Mouse (Mus musculus) cerebellum, postnatal 25 days (tissue): ENCODE results near the gene Gm3854.
"Not testable (repeated sequence)": the region's sequence is repeated elsewhere in the genome, so short reads cannot be mapped to it uniquely, and the experiment has no call there.

Experiments used
- DNase-seq, 2 experiments: peaks; one replicate each; pipeline ENCODE4 v3.0.0; 2021; ENCODE audit warnings: mixed read lengths in 2 of 2

Gene Gm3854

GRCm38 (mm10) chr7:6343501-6344071, at the start of gene Gm3854:
Gm3854 (plus strand) TSS chr7:6343759.
- DNase-seq, result peak; percentile 86 to 88

- DNase-seq, result not testable (repeated sequence)
These were observed 42.8 kb upstream of the Gm3854 start for GRCm38 (mm10) chr7:6300796-6301195.

DNA sequence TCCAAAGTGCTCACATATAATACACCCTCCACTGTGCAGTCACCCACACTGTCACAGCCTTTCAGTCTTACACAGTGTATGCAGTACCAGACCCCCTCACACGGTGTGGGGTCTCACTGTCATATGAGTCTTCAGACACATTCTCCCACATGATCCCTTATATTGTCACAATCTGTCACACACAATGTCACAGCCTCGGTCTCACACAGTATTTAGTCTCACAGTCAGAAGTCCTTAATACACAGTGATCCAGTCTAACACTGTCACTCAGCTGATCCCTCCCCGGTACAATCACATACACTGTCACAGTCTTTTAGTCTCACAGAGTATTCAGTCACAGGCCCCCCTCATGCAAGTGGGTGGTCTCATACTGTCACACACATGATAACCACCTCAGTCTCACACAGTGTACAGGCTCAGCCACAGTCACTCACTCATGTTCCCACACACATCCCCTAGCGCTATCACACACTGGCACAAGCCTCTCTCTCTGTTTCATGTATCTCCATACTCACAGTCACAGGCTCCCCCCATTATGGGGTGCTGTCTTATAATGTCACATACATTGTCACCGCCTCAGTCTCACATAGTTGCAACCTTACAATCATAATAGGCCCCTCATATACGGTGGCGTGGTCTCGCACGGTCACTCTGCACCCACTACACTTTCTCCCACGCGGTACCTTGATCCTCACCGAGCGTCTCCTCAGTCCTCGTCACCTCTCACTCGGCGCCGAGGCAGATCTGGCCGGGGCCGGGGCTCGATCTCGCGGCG, 12.9 kb upstream of the Gm3854 start:
- DNase-seq, result peak in 1 of 2 experiments; percentile 8

- DNase-seq, result peak; percentile 92 to 93
These were observed 12.2 kb upstream of the Gm3854 start, which contains the start of gene Zfp583 for GRCm38 (mm10) chr7:6331233-6331956. Zfp583 (minus strand) TSS chr7:6331285.

- no peak for DNase-seq
These were observed 3.7 kb upstream of the Gm3854 start for GRCm38 (mm10) chr7:6339865-6340264.

- DNase-seq, result no peak
These were observed 565 bp downstream of the Gm3854 start for GRCm38 (mm10) chr7:6344124-6344523.

DNA sequence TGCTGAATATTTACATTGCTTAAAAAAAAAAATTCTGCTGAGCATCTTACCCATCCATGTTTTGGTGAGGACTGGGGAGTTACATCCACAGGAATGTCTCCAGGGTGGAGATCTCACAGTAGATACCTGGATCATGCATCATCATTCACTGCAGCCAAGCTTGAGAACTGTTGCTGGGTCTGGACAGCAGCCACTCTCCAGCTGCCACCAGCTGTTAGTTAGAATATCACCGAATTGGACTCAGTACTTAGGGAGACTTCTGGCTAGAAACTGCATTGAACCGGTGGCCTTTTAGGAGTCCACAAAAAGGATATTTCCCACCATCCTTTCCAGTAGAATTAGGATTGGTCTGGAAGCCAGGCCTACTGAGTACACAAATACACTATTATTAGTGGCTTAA, 14.6 kb downstream of the Gm3854 start:
- DNase-seq, result no peak

DNA sequence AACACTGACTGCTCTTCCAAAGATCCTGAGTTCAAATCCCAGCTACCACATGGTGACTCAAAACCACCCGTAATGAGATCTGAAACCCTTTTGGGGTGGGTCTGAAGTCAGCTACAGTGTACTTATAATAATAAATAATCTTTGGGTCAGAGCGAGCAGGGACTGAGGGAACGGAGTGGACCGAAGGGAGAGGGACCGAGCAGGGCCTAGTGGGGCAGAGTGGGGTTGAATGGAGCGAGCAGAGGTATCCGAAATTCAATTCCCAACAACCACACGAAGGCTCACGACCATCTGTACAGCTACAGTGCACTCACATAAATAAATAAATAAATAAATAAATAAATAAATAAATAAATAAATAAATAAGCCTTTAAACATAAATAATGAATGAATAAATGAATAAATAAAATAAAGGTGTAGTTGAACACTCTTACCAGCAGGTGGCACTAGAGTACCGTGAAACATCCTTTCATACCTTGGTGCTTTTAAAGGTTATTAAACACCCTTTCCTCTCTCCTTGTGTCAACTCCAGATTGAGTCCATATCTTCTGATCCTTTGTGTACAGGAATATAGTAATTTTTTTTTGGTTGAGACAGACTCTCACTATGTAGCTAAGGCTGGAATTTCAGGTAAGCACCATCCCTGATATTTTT, 15.5 kb downstream of the Gm3854 start:
- peak in 1 of 2 experiments; percentile 37 for DNase-seq

DNA sequence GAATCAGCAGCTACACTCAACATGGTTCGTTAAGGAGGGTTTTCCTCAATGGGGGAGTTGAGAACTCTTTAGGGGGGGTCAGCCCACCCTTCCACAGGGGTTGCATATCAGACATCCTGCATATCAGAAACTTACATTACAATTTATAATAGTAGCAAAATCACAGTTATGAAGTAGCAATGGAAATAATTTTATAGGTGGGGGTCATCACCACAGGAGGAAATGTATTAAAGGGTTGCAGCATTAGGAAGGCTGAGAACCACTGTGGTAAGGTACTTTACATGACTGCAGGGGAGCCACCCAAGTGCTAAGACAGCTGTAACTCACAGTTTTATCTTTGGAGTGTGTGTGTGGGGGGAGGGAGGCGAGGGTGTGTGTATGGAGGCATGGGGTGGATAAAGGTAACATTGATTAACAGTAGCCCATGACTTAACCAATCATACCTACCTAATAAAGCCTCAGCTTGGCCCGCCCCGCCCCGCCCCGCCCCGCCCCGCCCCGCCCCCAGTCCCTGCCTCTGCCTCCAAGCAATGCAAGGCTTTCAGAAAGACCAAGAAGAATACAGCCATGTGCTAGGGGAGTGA, 17.0 kb downstream of the Gm3854 start:
- DNase-seq, result no peak

- no peak for DNase-seq
These were observed 18.2 kb downstream of the Gm3854 start for GRCm38 (mm10) chr7:6361756-6362155.

- peak; percentile 98 to 99 for DNase-seq
These were observed 18.9 kb downstream of the Gm3854 start for GRCm38 (mm10) chr7:6362268-6363046.

DNA sequence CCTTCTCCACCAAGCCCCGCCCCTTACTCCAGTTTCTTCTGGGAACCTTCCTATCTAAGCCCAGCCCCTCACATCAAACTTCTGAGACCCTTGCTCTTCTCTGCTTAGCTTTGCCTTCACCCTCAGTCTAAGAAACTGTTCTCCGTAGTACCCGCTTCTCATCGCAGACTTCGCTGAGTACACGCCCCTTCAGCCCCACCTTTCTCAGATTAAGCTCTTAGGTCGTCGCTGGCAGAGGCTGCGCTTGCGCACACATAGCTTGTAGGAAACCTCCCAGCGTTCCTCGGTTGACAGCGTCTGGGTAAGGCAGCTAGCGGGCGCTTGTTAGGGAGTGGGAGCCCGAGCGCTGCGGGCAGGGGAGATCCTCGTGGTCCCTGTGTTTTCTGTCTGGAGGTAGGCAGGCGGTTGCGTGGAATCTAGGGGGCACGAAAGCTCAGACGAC, 19.5 kb downstream of the Gm3854 start, which contains the start of gene Zfp78:
Gene Zfp78, plus strand, starts transcription at position 234 of the 442 bp plus-strand sequence.
- DNase-seq, result peak in 1 of 2 experiments; percentile 89

DNA sequence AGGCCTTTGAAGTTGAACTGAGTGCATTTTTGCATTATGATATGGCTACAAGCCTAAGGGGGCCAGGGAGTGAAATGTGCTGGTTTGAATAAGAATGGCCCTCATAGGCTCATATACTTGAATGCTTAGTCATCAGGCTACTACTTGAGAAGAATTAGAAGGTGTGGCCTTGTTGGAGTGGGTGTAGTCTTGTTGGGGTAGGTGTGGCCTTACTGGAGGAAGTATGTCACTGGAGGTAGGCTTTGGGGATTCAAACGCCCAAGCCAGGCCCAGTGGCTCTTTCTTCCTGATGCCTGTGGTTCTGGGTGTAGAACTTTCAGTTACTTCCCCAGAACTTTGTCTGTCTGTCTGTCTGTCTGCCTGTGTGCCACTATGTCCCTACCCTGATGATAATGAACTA, 21.2 kb downstream of the Gm3854 start:
- no peak for DNase-seq

DNA sequence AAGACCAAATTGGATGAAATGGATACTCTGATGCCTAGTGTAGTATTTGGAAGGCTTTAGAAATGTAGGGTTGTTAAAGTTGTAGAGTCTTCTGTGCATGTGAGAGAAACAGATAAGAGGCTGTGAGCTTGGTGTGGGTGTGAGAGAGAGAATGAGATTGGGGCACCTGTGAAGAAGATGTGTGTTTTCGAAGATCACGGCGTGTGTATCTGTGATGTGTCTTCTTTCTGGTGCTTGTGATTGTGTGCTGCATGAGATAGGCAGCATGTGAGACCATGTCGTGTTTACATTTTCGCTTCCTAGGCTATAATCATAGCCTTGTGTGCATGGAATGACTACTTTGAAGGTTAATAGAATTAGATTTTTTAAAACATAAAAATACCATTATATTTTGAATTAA, 23.6 kb downstream of the Gm3854 start:
- DNase-seq, result no peak

DNA sequence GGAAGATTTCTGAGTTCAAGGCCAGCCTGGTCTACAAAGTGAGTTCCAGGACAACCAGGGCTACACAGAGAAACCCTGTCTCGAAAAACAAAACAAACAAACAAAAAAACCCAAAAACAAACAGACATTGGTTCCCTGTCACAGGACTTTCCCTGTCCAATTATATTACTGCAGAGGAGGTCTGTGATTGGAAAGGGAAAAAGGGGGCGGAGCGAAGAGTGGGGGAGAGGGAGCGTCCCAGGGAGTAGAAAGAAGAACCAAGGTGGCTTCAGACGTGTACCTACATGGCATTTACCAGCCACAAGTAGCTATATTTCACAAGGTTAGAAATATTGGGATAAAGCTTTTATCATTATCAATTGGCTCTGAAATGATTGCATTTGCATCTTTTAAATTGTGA, 24.6 kb downstream of the Gm3854 start:
- not testable (repeated sequence) for DNase-seq

DNA sequence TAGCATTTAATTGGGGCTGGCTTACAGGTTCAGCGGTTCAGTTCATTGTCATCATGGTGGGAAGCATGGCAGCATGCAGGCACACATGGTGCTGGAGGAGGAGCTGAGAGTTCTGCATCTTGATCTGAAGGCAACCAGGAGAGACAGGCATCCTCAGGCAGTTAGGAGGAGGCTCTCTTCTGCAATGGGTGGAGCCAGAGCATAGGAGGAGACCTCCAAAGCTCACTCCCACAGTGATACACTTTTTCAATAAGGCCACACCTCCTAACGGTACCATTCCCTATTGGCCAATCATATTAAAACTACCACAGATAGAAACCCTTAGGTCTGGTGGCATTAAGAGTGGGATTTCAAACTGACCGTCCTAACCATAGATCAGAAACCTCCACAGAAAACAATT, 25.9 kb downstream of the Gm3854 start:
- no peak for DNase-seq

DNA sequence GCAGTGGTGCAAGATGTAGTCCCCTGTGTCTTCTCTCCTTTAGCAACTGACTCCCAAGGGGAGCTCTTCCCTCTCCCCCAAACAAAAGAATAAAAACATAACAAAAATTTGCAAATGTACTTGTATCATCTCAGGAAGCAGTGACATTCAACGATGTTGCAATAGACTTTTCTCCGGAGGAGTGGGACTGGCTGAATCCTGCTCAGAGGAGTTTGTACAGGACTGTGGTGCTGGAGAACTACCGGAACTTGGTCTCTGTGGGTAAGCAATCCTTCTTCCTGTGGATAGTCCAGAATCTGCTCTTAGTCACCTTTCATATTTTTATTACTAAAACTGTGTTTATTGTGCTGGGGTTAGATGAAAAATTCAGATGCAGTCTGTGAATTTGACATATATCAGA, 29.4 kb downstream of the Gm3854 start:
- DNase-seq, result no peak

GRCm38 (mm10) chr7:6378441-6378840, 34.9 kb downstream of the Gm3854 start:
- no peak for DNase-seq

GRCm38 (mm10) chr7:6381431-6381830, 37.9 kb downstream of the Gm3854 start:
- no peak for DNase-seq

- peak; percentile 91 to 95 for DNase-seq
These were observed 39.5 kb downstream of the Gm3854 start, which contains the start of gene Zfp28 for GRCm38 (mm10) chr7:6383044-6383455. Zfp28 (plus strand) TSS chr7:6383295.

DNA sequence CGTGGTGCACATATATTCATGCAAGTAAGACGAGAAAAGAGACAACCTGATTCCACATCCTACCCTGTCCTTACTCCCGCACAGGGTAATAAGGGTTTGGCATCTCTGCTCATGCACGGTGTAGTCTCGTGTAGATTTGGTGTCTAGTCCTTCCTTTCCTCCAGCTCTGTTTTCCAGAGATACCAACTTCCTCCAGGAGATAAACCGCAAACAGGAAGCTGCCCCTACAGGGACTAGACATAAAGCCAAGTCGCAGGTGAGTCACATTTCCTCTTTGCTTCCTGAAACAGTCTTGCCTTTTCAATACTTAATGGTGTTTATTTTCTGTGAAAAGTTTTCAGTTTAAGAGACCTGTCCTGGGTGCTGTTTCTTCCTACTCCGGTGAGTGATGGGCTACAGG, 40.5 kb downstream of the Gm3854 start:
- DNase-seq, result no peak

GRCm38 (mm10) chr7:6386995-6387394, 43.4 kb downstream of the Gm3854 start:
- DNase-seq, result no peak
